Mouse (Mus musculus) cerebellum, postnatal 36 days (tissue): ENCODE measurements around the gene Cfi.
A peak's percentile ranks its signal among the peaks of the same experiment; 100 is the strongest.

Source experiments
- DNase-seq, 2 experiments: peaks; one replicate each; pipeline ENCODE4 v3.0.0; 2021 to 2022; ENCODE audit warnings: mixed read lengths in 2 of 2

Gene Cfi

GRCm38 (mm10) chr3:129835388-129835934 is at the start of gene Cfi:
Gene Cfi, plus strand, starts transcription at chr3:129835884.
- no peak for DNase-seq

GRCm38 (mm10) chr3:129793801-129794200 is 41.9 kb upstream of the Cfi start:
- DNase-seq = no peak

DNA sequence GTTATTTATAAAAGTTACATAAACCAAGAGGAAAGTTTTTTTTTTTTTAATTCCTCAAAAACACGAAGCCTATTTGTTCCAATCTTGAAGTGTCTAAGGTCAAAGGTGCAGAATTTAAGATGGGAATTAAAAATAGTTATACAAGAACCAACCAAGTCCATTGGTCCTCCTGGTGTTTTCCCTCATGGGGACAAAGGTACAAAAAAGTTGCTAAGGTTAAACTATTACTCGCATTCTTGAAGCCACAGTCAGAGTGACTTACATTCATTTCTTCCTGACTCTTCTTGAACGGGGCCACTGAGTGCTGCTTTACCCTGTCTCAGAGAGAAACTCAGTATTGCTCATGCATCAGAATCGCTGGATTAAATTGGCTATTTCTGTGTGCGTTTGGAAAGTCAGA is 38.3 kb upstream of the Cfi start:
- no peak for DNase-seq

DNA sequence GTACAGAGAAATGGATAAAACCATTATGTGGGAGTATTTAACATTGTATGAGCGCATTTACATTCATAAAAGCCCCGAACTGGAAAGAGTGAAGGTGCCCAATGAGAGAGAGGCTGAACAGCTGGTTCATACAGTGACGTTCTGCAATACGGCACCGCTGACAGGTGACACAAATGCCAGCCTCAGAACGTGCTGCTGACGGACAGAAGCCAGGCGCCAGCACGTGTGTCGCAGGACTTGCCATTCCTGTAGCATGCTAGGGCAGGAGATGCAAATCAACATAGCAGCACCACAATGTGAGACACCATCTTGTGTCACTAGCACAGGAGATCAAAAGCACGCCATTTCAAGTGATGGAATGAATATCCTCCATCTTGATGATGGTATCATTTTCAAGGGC is 37.1 kb upstream of the Cfi start:
- no peak for DNase-seq

DNA sequence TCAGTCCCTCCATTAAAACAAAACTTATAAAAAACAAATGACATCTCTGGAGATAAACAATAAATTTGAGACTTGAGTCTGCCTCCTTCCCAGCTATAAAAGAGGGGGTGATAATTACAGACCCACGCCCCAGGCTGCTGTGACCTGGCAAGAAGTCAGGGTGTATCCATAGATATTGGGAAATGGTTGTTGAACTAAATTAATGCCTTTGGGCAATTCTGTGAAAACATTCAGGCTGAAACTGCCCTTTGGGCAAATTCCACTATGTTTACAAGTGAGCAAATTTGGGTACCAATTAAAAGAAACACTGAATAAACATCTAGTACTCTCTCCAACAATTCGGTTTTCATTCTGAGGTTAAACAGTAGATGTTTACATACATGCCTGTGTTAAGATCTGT is 36.7 kb upstream of the Cfi start:
- DNase-seq = no peak

- DNase-seq = no peak
These were observed 31.9 kb upstream of the Cfi start, which contains the start of gene Lrit3 for GRCm38 (mm10) chr3:129803765-129804164. Gene Lrit3, minus strand, starts transcription at chr3:129804030.

DNA sequence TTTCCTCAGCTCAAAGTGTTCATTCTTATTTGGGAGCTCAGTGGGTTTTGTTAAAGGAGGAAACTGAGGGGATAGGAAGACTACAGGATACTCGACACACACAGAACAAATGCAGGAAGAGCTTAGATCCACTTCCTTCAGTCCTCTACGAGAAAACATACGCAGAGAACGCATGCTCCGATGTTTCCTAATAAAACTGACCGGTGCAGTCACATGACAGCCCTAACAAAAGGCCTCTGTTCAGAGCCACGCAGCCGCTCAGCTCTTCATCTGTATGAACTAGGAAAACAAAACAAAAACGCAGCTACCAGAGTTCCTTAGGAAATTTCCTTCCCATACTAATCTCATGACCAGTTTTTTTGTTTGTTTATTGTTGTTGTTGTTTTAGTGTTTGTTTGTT is 14.8 kb upstream of the Cfi start:
- DNase-seq = no peak

DNA sequence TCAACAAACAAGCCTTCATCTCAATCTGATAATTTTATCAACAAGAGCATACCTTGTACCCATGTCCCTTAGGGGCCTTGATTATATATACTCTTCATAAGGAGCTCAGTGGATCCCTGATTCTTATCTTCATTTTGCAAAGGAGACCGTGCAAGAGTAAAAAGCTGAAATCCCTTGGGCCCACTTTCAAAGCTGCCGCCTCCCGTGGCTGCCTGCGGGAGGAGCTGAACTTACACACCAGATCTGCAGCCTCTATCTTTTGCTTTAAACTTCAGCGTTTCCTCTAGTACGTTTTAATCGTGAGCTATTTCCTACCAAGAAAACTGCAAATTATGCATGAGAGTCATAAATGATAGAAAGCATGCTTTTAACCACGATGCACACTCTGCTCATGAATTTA is 13.9 kb upstream of the Cfi start:
- DNase-seq = no peak

GRCm38 (mm10) chr3:129822206-129822775 is 13.4 kb upstream of the Cfi start, which contains the start of gene Rrh:
Gene Rrh, minus strand, starts transcription at chr3:129822587.
- no peak for DNase-seq

GRCm38 (mm10) chr3:129823293-129823692 is 12.4 kb upstream of the Cfi start:
- no peak for DNase-seq

DNA sequence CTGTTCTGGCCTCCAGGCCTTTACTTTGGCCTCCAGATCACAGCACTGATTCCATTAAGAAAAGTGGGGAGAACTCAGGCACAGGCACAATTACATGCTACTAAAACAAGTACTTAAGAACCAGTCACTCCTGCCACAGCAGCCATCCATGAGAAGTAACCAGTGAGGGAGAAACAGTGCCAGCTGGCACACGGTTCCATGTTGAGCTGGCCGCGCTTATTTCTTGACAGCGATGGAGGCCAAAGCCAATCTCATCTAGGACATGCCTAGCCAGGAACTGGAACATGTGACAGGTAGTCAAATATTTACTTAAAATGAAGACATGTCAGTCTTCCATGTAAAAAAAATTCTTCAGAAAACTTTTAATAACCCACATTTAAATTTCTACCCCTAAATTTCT is 11.5 kb upstream of the Cfi start:
- DNase-seq = no peak

DNA sequence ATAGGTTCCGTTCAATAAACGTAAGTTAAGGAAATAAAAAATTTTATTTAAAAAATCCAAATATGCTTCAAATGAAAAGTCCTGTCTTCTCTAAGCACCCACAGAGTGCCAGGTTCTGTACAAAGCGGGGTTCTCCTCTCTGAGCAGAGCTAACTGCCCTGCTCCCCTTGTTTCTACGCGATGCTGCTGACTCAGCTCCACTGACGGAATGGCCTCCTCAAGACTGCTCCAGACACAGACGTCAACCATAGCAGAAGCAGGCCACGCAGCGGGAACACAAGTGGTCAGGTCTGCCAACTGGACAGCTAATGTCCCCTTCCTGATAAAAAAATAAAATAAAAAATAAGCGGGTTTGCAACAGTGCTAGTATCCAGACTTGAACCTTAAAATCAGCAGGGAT is 10.8 kb upstream of the Cfi start:
- no peak for DNase-seq

GRCm38 (mm10) chr3:129826691-129827090 is 9.0 kb upstream of the Cfi start:
- DNase-seq = no peak

DNA sequence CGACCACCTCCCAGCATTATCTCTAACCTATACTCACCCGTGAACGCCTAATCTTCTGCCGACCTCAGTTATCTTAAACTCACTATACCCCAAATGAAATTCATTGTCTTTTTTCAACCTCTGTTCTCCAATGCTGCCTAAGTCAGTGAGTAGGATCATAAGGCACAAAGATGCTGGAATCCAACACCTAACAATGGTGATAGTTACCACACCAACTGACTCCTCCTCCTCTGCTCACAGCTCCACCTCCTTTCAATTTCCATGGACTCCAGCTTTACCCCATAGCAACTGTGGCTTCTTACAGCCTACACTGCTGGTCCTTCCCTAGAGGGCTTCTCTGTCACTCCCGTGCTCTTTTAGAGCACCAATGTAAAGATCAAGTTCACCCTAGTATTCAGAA is 8.0 kb upstream of the Cfi start:
- no peak for DNase-seq

GRCm38 (mm10) chr3:129830626-129831025 is 5.1 kb upstream of the Cfi start:
- no peak for DNase-seq

GRCm38 (mm10) chr3:129831035-129831568 is 4.6 kb upstream of the Cfi start, which contains the start of gene Gar1:
Gene Gar1, minus strand, starts transcription at chr3:129831396.
- peak; percentile 95 to 97 for DNase-seq

DNA sequence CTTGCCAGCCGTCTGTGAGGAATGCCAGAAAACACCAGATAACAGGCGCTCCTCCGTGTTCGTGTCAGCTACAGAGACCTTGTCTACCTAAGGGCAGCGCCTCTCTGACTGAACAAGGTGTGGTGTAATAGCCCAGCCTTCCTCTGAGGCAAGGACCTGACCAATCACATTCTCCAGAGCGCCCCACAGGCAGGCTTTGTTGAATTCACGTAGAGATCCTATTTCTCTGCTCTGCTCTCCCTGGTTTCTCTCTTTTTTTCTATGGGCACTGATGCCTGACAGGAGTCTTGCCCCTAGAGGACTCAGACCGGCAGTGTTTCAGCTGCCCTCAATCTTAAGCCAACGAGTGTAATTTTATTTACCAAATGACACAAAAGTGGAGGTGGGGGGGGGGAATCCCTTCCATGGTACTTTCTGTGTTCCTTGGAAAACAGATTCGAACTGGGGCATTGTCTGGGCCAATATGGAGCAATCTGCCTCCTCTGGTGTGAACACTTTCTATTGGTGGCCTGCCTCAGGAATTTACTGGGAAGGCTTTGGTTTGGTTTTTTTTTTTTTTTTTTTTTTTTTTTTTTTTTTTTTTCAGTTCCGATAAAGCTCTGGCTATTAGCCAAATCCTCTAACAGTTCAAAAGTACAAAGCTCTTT is 490 bp downstream of the Cfi start:
- no peak for DNase-seq

DNA sequence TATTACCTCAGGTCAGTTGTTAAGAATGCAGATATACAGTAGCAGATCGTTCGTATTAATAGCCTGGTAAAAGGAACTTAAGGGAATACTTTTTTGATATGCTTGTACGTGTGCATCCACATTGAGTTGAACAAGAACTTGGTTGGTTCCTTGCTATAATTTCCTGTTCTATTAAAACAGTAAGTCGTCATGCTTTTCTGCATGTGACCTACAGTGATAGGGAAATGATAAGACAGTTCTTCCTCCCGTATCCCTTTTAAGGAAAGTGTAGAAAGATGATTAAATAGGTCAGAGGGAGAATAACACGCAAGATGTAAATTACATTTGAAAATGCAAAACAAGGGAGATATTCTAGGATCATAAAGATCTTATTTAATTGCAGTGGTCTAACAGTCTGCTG is 1.3 kb downstream of the Cfi start:
- no peak for DNase-seq

DNA sequence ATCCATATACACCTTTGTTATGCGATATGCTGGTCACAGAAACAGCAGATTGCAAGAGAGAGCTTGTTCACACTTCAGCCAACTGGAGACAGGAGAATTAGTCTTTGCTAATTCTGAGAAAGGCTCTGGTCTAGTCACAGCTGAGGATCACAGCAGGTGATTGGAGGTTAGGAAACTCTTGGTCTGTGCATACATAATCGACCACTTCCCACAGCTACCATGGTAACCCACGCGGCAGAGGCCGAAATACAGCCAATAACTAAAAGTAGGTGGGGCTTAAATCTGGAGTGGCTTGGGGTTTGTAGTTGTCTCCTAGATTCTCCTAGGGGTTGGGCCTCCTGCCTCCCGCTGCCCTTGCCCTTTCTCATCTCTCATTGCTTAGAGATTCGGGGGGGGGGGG is 2.3 kb downstream of the Cfi start:
- DNase-seq = no peak

GRCm38 (mm10) chr3:129845868-129846267 is 10.2 kb downstream of the Cfi start:
- no peak for DNase-seq

DNA sequence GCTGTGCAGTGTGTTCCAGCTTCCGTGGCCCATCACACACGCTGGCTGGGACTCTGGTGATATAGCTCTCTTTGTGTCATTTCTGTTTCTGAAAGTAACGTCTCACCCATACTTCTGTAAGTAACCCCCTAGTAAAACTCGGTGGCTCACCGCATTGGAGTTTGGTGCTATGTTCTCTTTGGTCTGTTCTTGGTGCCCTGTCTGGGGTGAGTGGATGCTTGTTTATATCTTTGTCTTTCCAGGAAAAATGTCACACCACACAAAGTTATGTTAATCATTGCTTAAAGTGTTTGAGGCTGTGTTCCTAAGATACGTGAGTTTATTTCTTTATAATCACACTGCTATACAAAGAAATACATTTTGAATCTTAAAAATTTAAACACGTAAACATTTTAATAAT is 11.2 kb downstream of the Cfi start:
- DNase-seq = no peak

- DNase-seq = no peak
These were observed 26.9 kb downstream of the Cfi start for GRCm38 (mm10) chr3:129862592-129862991.

DNA sequence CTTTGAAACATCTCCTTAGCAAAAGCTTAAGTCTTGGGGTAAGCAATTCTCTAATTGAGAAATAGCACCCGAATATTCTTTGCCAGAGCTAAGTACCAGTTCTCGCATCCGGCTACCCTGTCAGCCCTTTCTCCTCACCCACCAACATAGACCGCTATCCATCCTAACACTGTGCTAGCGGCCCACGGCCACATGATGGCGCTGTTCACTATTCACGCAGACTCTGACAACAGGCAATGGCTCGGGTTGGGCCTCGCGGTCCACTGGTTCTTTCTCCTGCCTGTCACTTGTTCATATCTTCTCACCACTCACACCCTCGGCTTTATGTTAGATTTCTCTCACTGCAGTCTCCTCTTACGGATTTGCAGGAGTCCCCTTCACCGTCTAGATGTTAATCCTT is 28.0 kb downstream of the Cfi start:
- DNase-seq = peak; percentile 53 to 55

DNA sequence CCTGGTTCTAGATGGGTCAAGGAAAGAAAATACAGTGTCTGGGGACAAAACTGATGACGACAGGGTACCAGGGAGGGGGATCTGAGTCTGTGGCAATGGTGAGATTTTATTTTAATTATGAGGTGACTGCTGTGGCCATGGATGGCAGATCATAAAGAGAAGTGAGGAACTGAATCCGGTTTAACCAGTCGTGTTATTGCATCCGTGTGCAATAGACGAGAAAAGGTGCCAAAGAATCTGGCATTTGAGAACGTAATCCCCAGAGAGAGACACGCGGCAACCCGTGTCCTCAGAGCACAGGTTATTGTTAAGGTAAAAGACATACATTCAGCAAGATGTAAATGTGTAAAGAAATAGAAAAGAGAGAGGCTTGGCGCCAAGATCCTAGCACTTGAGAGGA is 41.6 kb downstream of the Cfi start:
- DNase-seq = no peak
